Mouse (Mus musculus): ENCODE data around the gene Ip6k3. TPM values are rescaled to one million over a fixed set of nuclear protein-coding genes. Genes with fewer than 3 reads are reported as not detected.

The Ip6k3 gene
- not detected for polyA plus RNA-seq (2017; shearing (Covaris generic))

GRCm38 (mm10) chr17:27167545-27167944, at the start of gene Ip6k3:
Gene Ip6k3, minus strand, starts transcription at chr17:27167795.
- ATAC-seq = no peak

DNA sequence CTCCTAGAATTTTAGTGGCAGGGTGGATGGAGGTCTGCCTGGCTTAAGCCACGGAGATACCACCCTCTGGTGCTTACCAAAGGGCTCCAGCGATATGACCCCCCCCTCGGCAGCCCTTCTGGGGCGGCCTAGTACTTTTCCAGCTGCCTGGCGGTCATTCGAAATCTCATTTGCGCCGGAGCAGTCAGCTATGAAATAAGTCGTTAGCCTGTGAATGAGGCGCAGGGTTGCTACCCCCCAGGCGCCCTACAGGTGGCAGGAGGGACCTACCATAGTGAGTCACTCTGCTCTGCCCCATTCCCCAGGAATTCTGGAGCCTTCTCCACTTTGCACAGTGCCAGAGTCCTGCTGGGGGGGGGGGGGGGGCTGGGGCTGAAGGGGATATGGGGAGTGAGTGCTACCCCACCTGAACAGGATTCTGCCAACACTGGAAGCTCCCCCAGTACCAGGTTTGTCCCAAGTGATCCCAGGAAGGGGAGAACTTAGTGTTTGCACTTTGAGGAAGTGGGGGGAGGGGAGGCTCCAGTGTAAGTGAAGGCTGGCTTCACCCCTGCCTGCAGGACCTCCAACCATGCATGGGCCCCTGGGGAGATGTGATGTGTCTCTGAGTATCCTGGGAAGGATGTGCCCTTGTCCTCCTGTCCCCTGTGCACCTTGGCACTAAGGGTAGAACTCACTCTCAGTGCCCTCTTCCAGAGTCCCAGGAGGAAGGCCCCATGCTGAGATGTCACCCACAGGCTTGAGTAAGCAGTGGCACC, 45.4 kb upstream of the Ip6k3 start:
- ATAC-seq = no peak

- no peak for ATAC-seq
Observed at GRCm38 (mm10) chr17:27212006-27212405, 44.4 kb upstream of the Ip6k3 start.

DNA sequence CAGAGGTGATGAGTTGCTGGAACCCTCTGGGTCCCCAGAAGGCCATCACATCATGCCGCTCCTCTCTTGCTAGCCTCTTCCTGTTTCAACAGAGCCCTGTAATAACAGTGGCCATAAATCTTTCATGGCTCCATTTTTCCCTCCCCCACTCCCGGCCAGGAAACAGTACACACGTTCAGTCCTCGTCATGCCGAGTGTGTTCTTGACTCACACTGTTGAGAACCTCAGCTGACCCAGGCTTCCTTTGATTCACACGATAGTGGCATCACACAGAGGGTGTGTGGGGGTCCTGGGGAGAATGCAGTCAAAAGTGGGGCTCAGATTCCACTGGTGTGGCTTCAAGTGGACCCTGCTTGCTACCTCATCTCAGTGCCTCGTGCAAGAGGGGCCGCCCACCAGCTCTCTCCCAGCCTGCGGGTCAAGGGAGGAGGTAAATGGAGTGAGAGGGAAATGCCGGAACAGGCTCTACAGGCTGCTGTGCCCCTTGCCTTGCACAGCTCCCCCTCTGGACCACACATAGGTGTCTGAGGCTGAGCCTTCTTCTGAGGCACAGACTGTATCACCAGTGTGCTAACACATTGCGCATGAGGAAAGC, 39.6 kb upstream of the Ip6k3 start:
- no peak for ATAC-seq

DNA sequence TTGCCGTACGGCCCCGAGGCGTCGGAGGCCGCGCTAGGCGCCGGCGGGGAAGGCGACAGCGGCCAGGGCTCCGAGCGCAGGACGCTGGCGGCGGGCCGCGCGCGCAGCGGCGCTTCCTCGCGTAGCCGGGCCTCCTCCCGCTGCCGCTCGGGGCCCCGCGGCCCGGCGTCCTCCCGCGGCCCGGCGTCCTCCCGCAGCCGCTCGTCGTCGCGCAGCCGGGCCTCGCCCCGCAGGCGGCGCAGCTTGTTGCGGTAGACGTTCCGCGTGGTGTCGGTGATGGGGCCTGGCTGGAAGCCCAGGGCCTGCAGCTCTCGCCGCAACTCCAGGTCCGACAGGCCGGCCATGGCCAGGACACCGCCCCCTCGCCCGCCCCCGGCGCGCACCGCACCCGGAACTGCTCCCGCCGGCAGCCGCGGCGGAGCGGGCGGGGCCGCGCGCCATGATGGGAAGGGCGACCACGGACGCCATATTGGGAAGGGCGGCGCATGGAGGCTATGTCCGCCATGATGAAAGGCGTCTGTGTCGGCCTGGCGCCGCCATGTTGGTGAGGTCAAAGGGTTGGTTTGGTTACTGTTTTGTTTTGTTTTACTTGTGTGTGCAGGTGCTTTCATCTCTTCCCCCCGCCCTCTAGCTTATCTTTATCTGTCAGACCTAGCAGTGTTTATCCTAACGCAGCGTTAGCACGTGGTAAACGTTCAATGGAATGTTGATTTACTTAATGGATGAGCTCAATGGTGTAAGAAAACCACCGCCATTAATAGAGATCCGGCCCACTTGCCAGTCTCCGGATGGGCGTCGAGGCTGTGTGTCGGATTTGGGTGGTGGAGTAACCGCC, 36.7 kb upstream of the Ip6k3 start, which contains the start of gene Lemd2:
TSS of gene Lemd2 (minus strand) at position 395 of the 835 bp plus-strand sequence.
- peak; percentile 89 for ATAC-seq

GRCm38 (mm10) chr17:27203358-27204074, 35.9 kb upstream of the Ip6k3 start:
- ATAC-seq = peak; percentile 12

GRCm38 (mm10) chr17:27202919-27203357, 35.3 kb upstream of the Ip6k3 start:
- no peak for ATAC-seq

DNA sequence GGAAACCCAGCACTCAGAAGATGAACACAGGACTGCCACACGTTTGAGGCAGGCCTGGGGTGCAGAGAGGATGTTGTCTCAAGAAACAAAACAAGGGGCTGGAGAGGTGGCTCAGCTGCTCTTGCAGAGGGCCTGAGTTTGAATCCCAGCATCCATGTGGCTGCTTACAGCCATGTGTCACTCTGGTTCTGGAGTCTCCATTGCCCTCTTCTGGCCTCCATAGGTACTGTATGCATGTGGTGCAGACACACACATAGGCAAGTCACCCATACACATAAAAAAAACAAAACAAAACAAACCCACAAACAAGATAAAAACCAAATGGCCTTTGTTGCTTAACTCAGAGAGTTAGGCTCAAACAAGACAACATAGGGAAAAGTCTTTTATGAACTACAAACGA, 34.4 kb upstream of the Ip6k3 start:
- ATAC-seq = no peak

DNA sequence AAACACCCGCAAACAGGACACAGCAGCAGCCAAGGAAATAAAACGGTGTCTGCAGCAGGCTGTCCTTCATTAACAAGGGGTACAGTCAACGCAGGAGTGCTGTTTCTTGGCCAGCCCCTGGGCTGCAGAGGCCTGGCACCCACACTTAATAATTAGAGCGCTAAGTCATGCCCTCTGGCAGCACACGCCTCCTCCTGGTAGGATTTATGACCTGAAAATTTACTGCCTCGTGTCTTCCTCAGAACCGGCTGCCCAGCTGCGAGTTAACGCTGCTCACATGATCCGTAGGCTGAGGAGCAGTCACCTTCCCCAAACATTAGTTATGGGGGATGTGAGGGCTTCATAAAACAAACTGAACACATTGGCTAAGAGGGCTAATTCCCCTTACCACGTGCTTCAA, 33.2 kb upstream of the Ip6k3 start:
- no peak for ATAC-seq

DNA sequence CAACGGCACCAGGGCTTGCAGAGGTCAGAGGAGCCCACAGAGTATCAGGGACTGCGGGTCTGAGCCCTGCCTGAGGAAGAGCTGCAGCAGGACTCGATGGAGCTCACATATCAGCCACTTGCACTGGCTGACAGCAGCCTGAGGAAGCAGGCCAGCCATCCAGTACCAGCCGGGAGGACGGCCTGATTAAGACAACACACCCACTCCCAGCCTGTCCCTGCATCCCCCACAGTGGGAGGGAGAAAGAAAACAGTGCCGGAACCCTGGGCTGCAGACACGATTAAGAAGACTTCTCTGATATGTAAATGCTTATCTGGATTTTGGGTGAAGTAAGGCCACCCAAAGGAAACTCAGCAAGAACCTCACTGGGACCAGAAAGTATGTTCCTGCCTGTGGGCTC, 32.3 kb upstream of the Ip6k3 start:
- no peak for ATAC-seq

GRCm38 (mm10) chr17:27199205-27199604, 31.6 kb upstream of the Ip6k3 start:
- no peak for ATAC-seq

DNA sequence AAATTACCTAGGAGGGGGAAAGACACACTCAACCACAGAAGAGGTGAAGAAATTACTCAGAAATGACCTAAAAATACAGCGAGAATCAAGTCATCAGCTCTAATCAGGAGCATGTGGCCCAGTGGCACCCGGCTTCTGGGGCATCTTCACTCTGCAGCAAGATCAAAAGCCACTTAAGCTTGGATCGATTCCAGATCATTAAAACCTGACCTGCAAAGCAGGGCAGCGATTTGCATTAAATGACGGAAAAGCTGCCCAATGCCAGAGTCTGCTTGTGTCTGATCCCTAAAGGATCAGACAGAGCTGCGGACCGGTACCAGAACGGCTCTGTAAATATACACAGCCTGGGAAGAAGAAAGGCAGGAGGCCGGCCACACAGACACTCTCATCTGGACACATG, 28.6 kb upstream of the Ip6k3 start:
- ATAC-seq = no peak

GRCm38 (mm10) chr17:27194258-27195185, 26.9 kb upstream of the Ip6k3 start:
- ATAC-seq = no peak

DNA sequence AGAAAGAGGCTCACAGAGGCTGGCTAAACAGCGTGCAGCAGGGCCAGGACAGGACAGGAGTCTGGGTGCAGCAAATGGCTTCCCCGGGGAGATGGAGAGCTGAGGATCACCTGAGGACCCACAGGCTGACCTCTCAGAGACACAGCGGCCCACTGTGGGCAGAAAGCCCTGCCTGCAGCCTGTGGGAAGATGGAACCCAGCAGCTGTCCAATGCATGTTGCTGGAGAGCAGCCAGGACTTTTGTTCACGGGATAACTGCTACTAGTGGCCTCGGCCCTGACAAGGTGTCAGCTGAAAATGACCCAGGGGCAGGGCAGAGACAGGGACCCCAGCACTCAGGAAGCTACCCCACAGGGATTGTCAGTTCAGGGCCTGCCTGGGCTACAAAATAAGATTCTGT, 24.2 kb upstream of the Ip6k3 start:
- ATAC-seq = no peak

DNA sequence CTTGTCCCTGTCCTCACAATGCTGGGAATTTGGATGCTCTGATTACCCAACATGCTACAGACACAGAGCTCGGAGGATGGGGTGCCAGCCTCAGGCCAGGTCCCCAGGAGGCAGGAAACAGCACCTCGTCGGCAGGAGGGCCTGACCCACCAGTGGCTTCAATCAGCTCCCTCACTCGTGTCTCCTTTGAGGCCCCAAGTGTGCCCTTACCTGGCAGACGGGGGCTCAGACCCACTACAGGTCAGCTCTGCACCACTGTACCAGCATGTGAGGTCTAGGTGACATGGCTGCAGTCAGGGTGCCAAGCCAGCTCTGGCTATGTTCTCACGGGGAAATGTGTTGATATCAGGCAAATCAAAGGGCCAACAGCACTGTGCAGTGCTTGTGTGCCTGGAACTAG, 23.6 kb upstream of the Ip6k3 start:
- ATAC-seq = no peak

GRCm38 (mm10) chr17:27189640-27190216, 22.1 kb upstream of the Ip6k3 start:
- ATAC-seq = peak; percentile 73

GRCm38 (mm10) chr17:27188883-27189282, 21.3 kb upstream of the Ip6k3 start:
- ATAC-seq = no peak

DNA sequence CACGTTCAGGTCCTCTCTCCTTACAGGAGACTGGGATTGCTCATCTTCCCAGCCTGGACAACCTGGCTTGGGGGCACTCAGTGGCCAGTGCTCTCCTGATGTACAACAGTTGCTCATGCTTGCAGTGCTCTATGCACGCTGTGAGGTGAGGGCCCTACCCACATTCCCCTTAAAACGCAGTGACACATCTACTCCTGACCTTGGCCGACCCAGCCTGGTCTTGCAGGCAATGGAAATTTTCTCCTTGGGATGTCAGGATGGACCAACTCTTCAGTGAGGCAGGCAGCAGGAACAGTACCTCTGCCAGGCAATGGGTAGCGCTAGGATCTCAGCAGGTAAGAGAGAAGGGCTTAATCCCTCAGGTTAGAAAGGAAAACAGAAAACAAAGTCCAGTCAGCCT, 19.5 kb upstream of the Ip6k3 start:
- ATAC-seq = no peak

DNA sequence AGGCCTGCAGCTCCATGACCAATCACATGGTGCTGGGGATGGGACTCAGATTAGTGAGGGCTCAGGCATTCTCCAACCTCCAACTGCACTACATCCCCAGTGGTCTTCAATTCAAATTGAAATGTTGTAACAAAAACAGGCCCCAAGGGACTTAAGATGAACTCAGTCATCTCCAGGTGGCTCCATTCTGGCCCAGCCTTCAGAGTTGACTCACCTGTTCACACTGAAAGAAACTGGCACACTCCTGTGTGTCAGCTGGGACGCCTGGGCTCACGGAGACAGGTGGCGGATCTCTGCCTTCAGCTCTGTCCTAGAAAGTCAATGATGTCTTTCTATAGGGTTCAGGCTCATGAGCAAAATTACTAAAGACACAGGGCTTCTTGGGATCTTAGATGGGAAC, 18.5 kb upstream of the Ip6k3 start:
- ATAC-seq = no peak

DNA sequence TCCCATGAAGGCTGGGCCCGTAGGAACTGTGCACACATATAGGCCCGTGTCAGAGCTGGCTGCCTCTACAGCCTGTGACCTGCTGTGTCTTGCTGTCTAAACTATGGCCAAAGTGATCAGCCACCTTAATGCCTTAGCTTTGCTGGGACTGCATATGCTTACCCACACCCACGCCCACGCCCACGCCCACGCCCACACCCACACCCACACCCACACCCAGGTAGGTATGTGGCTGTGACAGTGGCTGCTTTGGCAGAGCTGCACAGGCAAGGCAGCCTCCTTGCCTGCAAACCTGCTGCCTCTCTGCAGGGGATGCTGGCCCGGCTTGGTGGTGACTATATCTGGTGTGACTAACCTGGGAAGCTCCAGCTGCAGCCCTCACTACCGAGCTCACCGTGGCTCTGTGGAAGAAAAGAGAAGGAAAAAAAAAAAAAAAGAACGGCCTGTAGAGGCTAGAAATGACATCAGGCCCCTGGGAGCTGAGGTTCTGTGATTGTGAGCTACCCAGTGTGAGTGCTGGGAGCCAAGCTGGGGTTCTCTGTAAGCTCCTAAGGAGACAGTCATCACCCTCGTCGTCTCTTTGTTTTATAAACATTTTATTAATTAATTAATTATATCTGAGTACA, 16.2 kb upstream of the Ip6k3 start:
- ATAC-seq = no peak

DNA sequence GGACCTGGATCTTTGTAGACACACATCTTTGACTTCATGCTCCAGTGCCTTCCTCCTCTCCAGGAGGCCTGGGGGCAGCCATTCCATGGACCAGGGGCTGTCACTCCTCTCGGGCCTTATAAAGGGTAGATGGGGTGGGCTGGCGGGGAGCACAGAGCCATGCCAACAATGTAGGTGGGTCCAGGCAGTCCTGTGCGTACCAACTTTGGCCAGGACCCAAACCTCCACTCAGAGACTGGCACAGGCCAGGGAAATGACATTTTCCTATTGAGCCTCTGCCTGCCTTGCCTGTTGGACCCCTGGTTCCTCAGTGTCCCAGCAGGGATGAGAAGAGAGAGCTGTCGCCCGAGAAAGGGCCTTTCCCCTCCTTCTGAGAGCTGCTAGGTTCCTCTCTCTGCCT, 14.8 kb upstream of the Ip6k3 start:
- no peak for ATAC-seq
